Mouse (Mus musculus) intestine, postnatal 0 days (tissue): ENCODE data around the gene Trim39. TPM values are rescaled to one million over a fixed set of nuclear protein-coding genes. Genes with fewer than 3 reads are reported as not detected.
"Not testable (repeated sequence)": the region's sequence is repeated elsewhere in the genome, so short reads cannot be mapped to it uniquely, and the experiment has no call there.

Source experiments
- ATAC-seq: fragments of 200-750 bp; cut with Nextera tagmentation; 2 replicates; pipeline ENCODE4 v1.8.0; 2017; ENCODE audit warnings: mild to moderate bottlenecking, moderate TSS enrichment, moderate library complexity
- H3K27ac ChIP-seq: fragments of 300-500 bp; sonication (generic); 2 replicates; pipeline ENCODE4 v1.5.1; 2014; ENCODE audit warnings: mild to moderate bottlenecking, low read depth, low read length, moderate library complexity
- H3K27me3 ChIP-seq: fragments of 300-500 bp; sonication (generic); replicated peaks from 2 replicates; pipeline ENCODE4 v1.6.1; 2014; ENCODE audit warnings: low read length, mixed read lengths; ENCODE audit not compliant: control insufficient read depth, insufficient read depth
- H3K36me3 ChIP-seq: fragments of 300-500 bp; sonication (generic); 2 replicates; pipeline ENCODE4 v1.6.1; 2014; ENCODE audit warnings: mild to moderate bottlenecking, moderate library complexity; ENCODE audit not compliant: control insufficient read depth, insufficient read depth
- H3K4me1 ChIP-seq: fragments of 300-500 bp; sonication (generic); replicated peaks from 2 replicates; pipeline ENCODE4 v1.6.1; 2014; ENCODE audit warnings: antibody characterized with exemption, low read length, mixed read lengths; ENCODE audit not compliant: control insufficient read depth, insufficient read depth
- H3K4me2 ChIP-seq: fragments of 300-500 bp; sonication (generic); replicated peaks from 2 replicates; pipeline ENCODE4 v1.6.1; 2014; ENCODE audit warnings: low read depth, mild to moderate bottlenecking, moderate library complexity
- H3K4me3 ChIP-seq: fragments of 300-500 bp; sonication (generic); 2 replicates; pipeline ENCODE4 v1.5.1; 2014; ENCODE audit warnings: low read depth, low read length
- H3K9ac ChIP-seq: fragments of 300-500 bp; sonication (generic); 2 replicates; pipeline ENCODE4 v1.6.1; 2014; ENCODE audit warnings: mild to moderate bottlenecking, low read depth, low read length
- H3K9me3 ChIP-seq: fragments of 300-500 bp; sonication (generic); 2 replicates; pipeline ENCODE4 v1.6.1; 2016; ENCODE audit warnings: mixed run types; ENCODE audit not compliant: control insufficient read depth
- CTCF ChIP-seq: sonication (generic); IDR thresholded peaks from 2 replicates; pipeline ENCODE4 v1.5.1; 2016; ENCODE audit warnings: low read depth, mild to moderate bottlenecking, control low read depth, antibody characterized with exemption, moderate library complexity
- WGBS: fragments of 180-500 bp; shearing (Covaris S2); extraction: QIAGEN DNeasy Blood & Tissue Kit; methylation state at CpG from one replicate; pipeline ENCODE4 v1.1.7; 2014; 5-methylcytosine and 5-hydroxymethylcytosine counted together
- polyA plus RNA-seq: library from polyadenylated mRNA; unstranded; fragments of >200 nt; fragmentation: Nextera tagmentation; extraction: Ambion mirVana; gene quantifications from 2 replicates; pipeline ENCODE4 v1.2.1, GENCODE M21; 2015

The Trim39 gene
- polyA plus RNA-seq, 1 experiment from 2014 or later: 4.2 TPM

GRCm38 (mm10) chr17:36252250-36252876 is 19.7 kb downstream of the Trim39 start:
- Histone ChIP-seq H3K4me1 (no peaks in the 10 kb centered on the region), H3K4me2 (peak overlapping the region; percentile 47), H3K27me3 (peaks cover 9% of the 10 kb centered on the region), H3K36me3 (0 out of 2 replicates have a peak, but pooled peaks cover 7% of the 10 kb centered on the region), H3K9me3 (no peaks in the 10 kb centered on the region), H3K27ac (no peak overlapping the region), H3K9ac (no peak overlapping the region), H3K4me3 (no peak overlapping the region)
- WGBS: 8% methylated on average over 25 of the region's 25 CpGs
- TF ChIP-seq CTCF: no peak
- no peak for ATAC-seq

- H3K27me3 ChIP-seq: peaks cover 9% of the 10 kb centered on the region
- H3K27ac ChIP-seq: no peak overlapping the region
- H3K4me3 ChIP-seq: peak overlapping the region; percentile 6; the same call in 1 of the 2 replicates
- H3K9ac ChIP-seq: no peak overlapping the region
- 18% methylated on average over 33 of the region's 33 CpGs for WGBS
- H3K4me1 ChIP-seq: no peaks in the 10 kb centered on the region
- H3K4me2 ChIP-seq: peak overlapping the region; percentile 40; the same call in 1 of the 2 replicates
- H3K36me3 ChIP-seq: no peaks in the 10 kb centered on the region
- no peak; the same call in 1 of the 2 replicates for ATAC-seq
- no peaks in the 10 kb centered on the region for H3K9me3 ChIP-seq
- TF ChIP-seq CTCF: no peak
Measured at GRCm38 (mm10) chr17:36248886-36249285, 23.2 kb downstream of the Trim39 start.

GRCm38 (mm10) chr17:36245741-36246140 is 26.3 kb downstream of the Trim39 start:
- Histone ChIP-seq H3K4me1 (no peaks in the 10 kb centered on the region), H3K4me2 (no peak overlapping the region), H3K9ac (no peak overlapping the region), H3K9me3 (no peaks in the 10 kb centered on the region), H3K27me3 (peaks cover 9% of the 10 kb centered on the region), H3K27ac (no peak overlapping the region), H3K36me3 (no peaks in the 10 kb centered on the region), H3K4me3 (no peak overlapping the region)
- WGBS: 80% methylated on average over 2 of the region's 2 CpGs
- peak; percentile 31; the same call in 1 of the 2 replicates for TF ChIP-seq CTCF
- no peak for ATAC-seq

GRCm38 (mm10) chr17:36244031-36244430 is 28.0 kb downstream of the Trim39 start:
- Histone ChIP-seq H3K4me1 (no peaks in the 10 kb centered on the region), H3K4me3 (no peak overlapping the region), H3K9me3 (no peaks in the 10 kb centered on the region), H3K9ac (no peak overlapping the region), H3K27me3 (peaks cover 5% of the 10 kb centered on the region), H3K36me3 (no peaks in the 10 kb centered on the region), H3K4me2 (no peak overlapping the region), H3K27ac (no peak overlapping the region)
- 0 out of 2 replicates have a peak, but pooled peaks have one; percentile 9 for TF ChIP-seq CTCF
- 39% methylated on average over 5 of the region's 5 CpGs for WGBS
- no peak for ATAC-seq

GRCm38 (mm10) chr17:36240637-36241213 is 31.3 kb downstream of the Trim39 start:
- 5% methylated on average over 5 of the region's 5 CpGs for WGBS
- Histone ChIP-seq H3K27ac (no peak overlapping the region), H3K9me3 (no peaks in the 10 kb centered on the region), H3K4me3 (no peak overlapping the region), H3K27me3 (peaks cover 14% of the 10 kb centered on the region), H3K9ac (no peak overlapping the region), H3K4me2 (no peak overlapping the region), H3K36me3 (no peaks in the 10 kb centered on the region), H3K4me1 (no peaks in the 10 kb centered on the region)
- no peak for ATAC-seq
- TF ChIP-seq CTCF: no peak

GRCm38 (mm10) chr17:36237321-36237921 is 34.6 kb downstream of the Trim39 start:
- TF ChIP-seq CTCF: no peak
- no peak for ATAC-seq
- H3K36me3 ChIP-seq: no peaks in the 10 kb centered on the region
- no peaks in the 10 kb centered on the region for H3K4me1 ChIP-seq
- peak overlapping the region; percentile 68 for H3K4me2 ChIP-seq
- WGBS: 5% methylated on average over 27 of the region's 27 CpGs
- H3K4me3 ChIP-seq: peak overlapping the region; percentile 41
- no peak overlapping the region for H3K9ac ChIP-seq
- no peaks in the 10 kb centered on the region for H3K9me3 ChIP-seq
- H3K27ac ChIP-seq: no peak overlapping the region
- H3K27me3 ChIP-seq: peaks cover 18% of the 10 kb centered on the region

GRCm38 (mm10) chr17:36235300-36235699 is 36.7 kb downstream of the Trim39 start:
- 9% methylated on average over 8 of the region's 9 CpGs for WGBS
- H3K27ac ChIP-seq, H3K9me3 ChIP-seq, H3K36me3 ChIP-seq, H3K4me2 ChIP-seq, H3K4me3 ChIP-seq, ATAC-seq, H3K9ac ChIP-seq, H3K4me1 ChIP-seq: not testable (repeated sequence)
- H3K27me3 ChIP-seq: peaks cover 28% of the 10 kb centered on the region
